Mouse (Mus musculus) limb, embryonic 11.5 days (tissue): ENCODE measurements around the gene Sgip1. TPM values are rescaled to one million over a fixed set of nuclear protein-coding genes. Genes with fewer than 3 reads are reported as not detected.
A peak's percentile ranks its signal among the peaks of the same experiment; 100 is the strongest.

Experiments used
- ATAC-seq: fragments of 200-750 bp; cut with Nextera tagmentation; 2 replicates; pipeline ENCODE4 v1.8.0; 2017; ENCODE audit warnings: low read depth; ENCODE audit not compliant: insufficient number of reproducible peaks, low FRiP score, low TSS enrichment
- DNase-seq: peaks from one replicate; pipeline ENCODE4 v3.0.0-alpha.2; 2015; ENCODE audit warnings: low spot score
- H3K27ac ChIP-seq: fragments of 300-500 bp; sonication (generic); replicated peaks from 2 replicates; pipeline ENCODE4 v1.5.1; 2014; ENCODE audit warnings: low read depth, mild to moderate bottlenecking, low read length
- H3K27me3 ChIP-seq: fragments of 300-500 bp; sonication (generic); 2 replicates; pipeline ENCODE4 v1.6.1; 2014; ENCODE audit warnings: mild to moderate bottlenecking, low read length, mixed read lengths; ENCODE audit not compliant: control insufficient read depth, insufficient read depth
- H3K36me3 ChIP-seq: fragments of 300-500 bp; sonication (generic); 2 replicates; pipeline ENCODE4 v1.6.1; 2014; ENCODE audit warnings: mild to moderate bottlenecking, low read length, moderate library complexity, mixed read lengths; ENCODE audit not compliant: control insufficient read depth, insufficient read depth
- H3K4me1 ChIP-seq: fragments of 300-500 bp; sonication (generic); 2 replicates; pipeline ENCODE4 v1.6.1; 2014; ENCODE audit warnings: low read length, mixed read lengths; ENCODE audit not compliant: control insufficient read depth, insufficient read depth
- H3K4me2 ChIP-seq: fragments of 300-500 bp; sonication (generic); 2 replicates; pipeline ENCODE4 v1.6.1; 2014; ENCODE audit warnings: low read depth, mild to moderate bottlenecking, moderate library complexity; ENCODE audit not compliant: severe bottlenecking
- H3K4me3 ChIP-seq: fragments of 300-500 bp; sonication (generic); 2 replicates; pipeline ENCODE4 v1.5.1; 2014; ENCODE audit warnings: low read depth, low read length
- H3K9ac ChIP-seq: fragments of 300-500 bp; sonication (generic); 2 replicates; pipeline ENCODE4 v1.6.1; 2014; ENCODE audit warnings: mild to moderate bottlenecking, low read length
- H3K9me3 ChIP-seq: fragments of 300-500 bp; sonication (generic); 2 replicates; pipeline ENCODE4 v1.6.1; 2016; ENCODE audit warnings: low read length; ENCODE audit not compliant: control insufficient read depth
- WGBS: fragments of 180-500 bp; shearing (Covaris S2); extraction: QIAGEN DNeasy Blood & Tissue Kit; methylation state at CpG from one replicate; pipeline ENCODE4 v1.1.7; 2014; 5-methylcytosine and 5-hydroxymethylcytosine counted together
- polyA plus RNA-seq: library from polyadenylated mRNA; unstranded; fragments of >200 nt; fragmentation: Nextera tagmentation; extraction: Ambion mirVana; gene quantifications from 2 replicates; pipeline ENCODE4 v1.2.1, GENCODE M21; 2014

Gene Sgip1
- polyA plus RNA-seq, 1 experiment from 2014 or later = 5.2 TPM

GRCm38 (mm10) chr4:102771598-102772357 is 30.7 kb downstream of the Sgip1 start:
- H3K9ac ChIP-seq = no peak overlapping the region
- H3K36me3 ChIP-seq = no peaks in the 10 kb centered on the region
- H3K9me3 ChIP-seq = no peaks in the 10 kb centered on the region
- 75% methylated on average over 5 of the region's 5 CpGs for WGBS
- H3K4me1 ChIP-seq = peaks cover 6% of the 10 kb centered on the region
- H3K27me3 ChIP-seq = no peaks in the 10 kb centered on the region
- H3K27ac ChIP-seq = no peak overlapping the region
- no peak overlapping the region for H3K4me2 ChIP-seq
- no peak for DNase-seq
- H3K4me3 ChIP-seq = no peak overlapping the region
- ATAC-seq = no peak

GRCm38 (mm10) chr4:102773225-102773624 is 32.1 kb downstream of the Sgip1 start:
- Histone ChIP-seq H3K36me3 (no peaks in the 10 kb centered on the region), H3K9ac (no peak overlapping the region), H3K9me3 (no peaks in the 10 kb centered on the region), H3K4me2 (no peak overlapping the region), H3K4me3 (no peak overlapping the region), H3K27ac (no peak overlapping the region), H3K4me1 (peaks cover 6% of the 10 kb centered on the region), H3K27me3 (no peaks in the 10 kb centered on the region)
- no peak for ATAC-seq
- no peak for DNase-seq
- 93% methylated on average over 3 of the region's 3 CpGs for WGBS

DNA sequence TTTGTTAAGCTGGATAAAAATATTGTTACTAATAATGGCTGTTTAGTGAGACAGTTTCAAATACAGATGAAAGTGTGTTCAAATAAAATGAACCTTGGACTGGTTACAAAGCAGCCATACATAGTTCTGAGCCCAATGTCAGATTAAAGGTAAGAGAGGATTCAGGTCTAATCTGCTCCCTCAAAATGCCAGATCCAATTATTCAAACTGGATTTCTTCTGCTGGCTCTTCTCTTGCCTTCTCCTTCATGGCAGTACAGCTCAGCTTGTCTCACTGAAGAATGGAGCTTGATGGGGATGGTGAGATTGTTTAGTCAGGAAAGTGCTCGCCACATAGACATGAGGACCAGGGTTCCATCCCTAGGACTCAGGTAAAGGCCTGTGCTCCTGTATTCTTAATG is 32.7 kb downstream of the Sgip1 start:
- Histone ChIP-seq H3K9ac (no peak overlapping the region), H3K36me3 (no peaks in the 10 kb centered on the region), H3K27me3 (no peaks in the 10 kb centered on the region), H3K27ac (no peak overlapping the region), H3K4me2 (no peak overlapping the region), H3K4me1 (peaks cover 6% of the 10 kb centered on the region), H3K4me3 (no peak overlapping the region), H3K9me3 (no peaks in the 10 kb centered on the region)
- ATAC-seq (no peak), DNase-seq (no peak)
- 77% methylated on average over 1 of the region's 1 CpGs for WGBS

GRCm38 (mm10) chr4:102774549-102774948 is 33.5 kb downstream of the Sgip1 start:
- peaks cover 6% of the 10 kb centered on the region for H3K4me1 ChIP-seq
- no peak overlapping the region for H3K4me3 ChIP-seq
- H3K36me3 ChIP-seq = no peaks in the 10 kb centered on the region
- no peaks in the 10 kb centered on the region for H3K9me3 ChIP-seq
- no peaks in the 10 kb centered on the region for H3K27me3 ChIP-seq
- no peak overlapping the region for H3K4me2 ChIP-seq
- H3K27ac ChIP-seq = no peak overlapping the region
- ATAC-seq (no peak), DNase-seq (no peak)
- 22% methylated on average over 1 of the region's 1 CpGs for WGBS
- H3K9ac ChIP-seq = no peak overlapping the region

GRCm38 (mm10) chr4:102775596-102776270 is 34.6 kb downstream of the Sgip1 start:
- H3K36me3 ChIP-seq = no peaks in the 10 kb centered on the region
- H3K9me3 ChIP-seq = no peaks in the 10 kb centered on the region
- H3K27me3 ChIP-seq = no peaks in the 10 kb centered on the region
- H3K9ac ChIP-seq = no peak overlapping the region
- no peak overlapping the region for H3K4me2 ChIP-seq
- no peak overlapping the region for H3K27ac ChIP-seq
- peaks cover 6% of the 10 kb centered on the region for H3K4me1 ChIP-seq
- whole genome bisulfite sequencing = 28% methylated on average over 2 of the region's 2 CpGs
- no peak for DNase-seq
- H3K4me3 ChIP-seq = no peak overlapping the region
- peak; percentile 24; the same call in 1 of the 2 replicates for ATAC-seq

GRCm38 (mm10) chr4:102779902-102780301 is 38.8 kb downstream of the Sgip1 start:
- no peaks in the 10 kb centered on the region for H3K36me3 ChIP-seq
- H3K4me2 ChIP-seq = no peak overlapping the region
- no peak for ATAC-seq
- H3K4me1 ChIP-seq = peaks cover 6% of the 10 kb centered on the region
- no peak overlapping the region for H3K4me3 ChIP-seq
- H3K27ac ChIP-seq = no peak overlapping the region
- H3K9ac ChIP-seq = no peak overlapping the region
- H3K9me3 ChIP-seq = no peaks in the 10 kb centered on the region
- 80% methylated on average over 6 of the region's 6 CpGs for WGBS
- no peaks in the 10 kb centered on the region for H3K27me3 ChIP-seq
- no peak for DNase-seq

DNA sequence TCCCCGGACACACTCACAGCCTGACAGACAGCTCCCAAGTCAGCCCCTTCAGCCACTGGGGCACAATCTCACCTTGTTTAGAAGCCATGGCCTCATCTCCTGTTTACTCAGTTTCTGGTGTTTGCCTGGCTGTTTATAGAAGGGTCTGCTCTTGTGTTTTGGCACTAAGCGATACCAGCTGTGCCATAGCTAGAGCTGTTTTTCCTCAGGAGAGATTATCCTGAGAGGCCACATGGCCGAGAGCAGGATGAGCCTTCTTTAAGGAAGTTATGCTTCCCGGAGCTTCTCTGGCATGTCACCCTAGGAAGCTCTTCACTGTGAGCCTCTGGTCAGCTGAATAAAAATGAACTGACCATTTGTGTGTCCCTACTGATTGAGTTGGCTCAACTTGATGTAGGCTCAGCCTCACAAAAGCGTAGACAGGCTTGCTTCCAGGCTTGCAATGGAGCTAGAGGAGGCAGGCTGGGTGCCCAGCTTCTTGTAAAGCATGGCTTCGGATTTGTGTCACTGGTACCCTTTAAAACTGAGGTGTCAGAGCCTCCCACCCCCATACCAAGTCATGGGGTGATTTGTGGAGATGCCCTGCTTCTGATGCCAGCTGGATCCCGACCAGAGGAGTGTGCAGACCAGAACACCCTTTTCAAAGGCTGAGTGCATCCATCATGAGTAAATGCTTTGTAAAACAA is 42.1 kb downstream of the Sgip1 start:
- Histone ChIP-seq H3K9me3 (no peaks in the 10 kb centered on the region), H3K27ac (no peak overlapping the region), H3K4me3 (no peak overlapping the region), H3K36me3 (no peaks in the 10 kb centered on the region), H3K4me1 (no peaks in the 10 kb centered on the region), H3K27me3 (no peaks in the 10 kb centered on the region), H3K9ac (no peak overlapping the region), H3K4me2 (no peak overlapping the region)
- ATAC-seq = no peak
- 66% methylated on average over 7 of the region's 7 CpGs for WGBS
- DNase-seq = no peak

DNA sequence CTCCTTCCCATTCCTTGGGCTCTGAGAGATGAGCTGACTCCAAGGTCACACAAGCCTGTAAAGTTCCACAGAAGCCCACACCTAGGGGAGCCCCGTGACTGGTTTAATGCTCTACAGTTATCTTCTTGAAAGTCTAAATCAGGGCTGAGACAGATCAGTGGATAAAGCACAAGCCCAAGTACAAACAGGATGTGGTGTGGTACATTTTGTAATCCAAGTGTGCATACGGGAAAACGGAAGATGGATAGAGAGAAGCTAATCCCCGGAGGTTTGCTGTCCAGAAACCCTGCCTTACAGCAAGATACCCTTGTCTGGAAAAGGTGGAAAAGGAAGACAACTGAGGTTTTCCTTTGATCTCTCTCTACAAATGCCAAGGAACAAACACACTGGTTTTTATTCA is 44.1 kb downstream of the Sgip1 start:
- Histone ChIP-seq H3K4me2 (no peak overlapping the region), H3K9ac (no peak overlapping the region), H3K4me1 (no peaks in the 10 kb centered on the region), H3K27me3 (no peaks in the 10 kb centered on the region), H3K4me3 (no peak overlapping the region), H3K27ac (no peak overlapping the region), H3K9me3 (no peaks in the 10 kb centered on the region), H3K36me3 (no peaks in the 10 kb centered on the region)
- no peak for ATAC-seq
- DNase-seq = no peak
- WGBS = 92% methylated on average over 4 of the region's 4 CpGs
